Mouse (Mus musculus): ENCODE data around the gene Cartpt. TPM values are rescaled to one million over a fixed set of nuclear protein-coding genes. Genes with fewer than 3 reads are reported as not detected.
A peak's percentile ranks its signal among the peaks of the same experiment; 100 is the strongest.
"Not testable (repeated sequence)": the region's sequence is repeated elsewhere in the genome, so short reads cannot be mapped to it uniquely, and the experiment has no call there.

The Cartpt gene
- polyA plus RNA-seq, 1 experiment from 2014 or later = 0.33 TPM

DNA sequence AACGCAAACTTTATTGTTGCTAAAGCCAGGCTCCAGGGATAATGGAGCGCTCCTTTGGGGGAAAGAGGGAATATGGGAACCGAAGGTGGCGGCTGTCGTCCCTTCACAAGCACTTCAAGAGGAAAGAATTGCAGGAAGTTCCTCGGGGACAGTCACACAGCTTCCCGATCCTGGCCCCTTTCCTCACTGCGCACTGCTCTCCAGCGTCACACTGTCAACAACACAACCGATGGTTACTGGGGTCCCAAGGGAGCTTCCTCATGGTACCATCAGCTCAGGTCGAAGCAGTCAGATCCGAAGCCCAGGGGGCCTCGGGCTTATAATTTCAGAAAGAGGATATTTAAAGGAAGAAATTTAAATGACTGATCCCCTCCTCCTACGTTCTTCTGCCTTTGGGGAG lies 2.1 kb downstream of the Cartpt start:
- 23% methylated on average over 14 of the region's 14 CpGs for WGBS
- Histone ChIP-seq H3K4me3 (no peak overlapping the region), H3K36me3 (no peaks in the 10 kb centered on the region), H3K4me1 (peaks cover 13% of the 10 kb centered on the region), H3K27me3 (ENCODE audit: insufficient read depth, poor library complexity, severe bottlenecking) (peaks cover 52% of the 10 kb centered on the region), H3K9me3 (no peaks in the 10 kb centered on the region), H3K27ac (no peak overlapping the region)
- DNase-seq (ENCODE audit: low spot score) = no peak

DNA sequence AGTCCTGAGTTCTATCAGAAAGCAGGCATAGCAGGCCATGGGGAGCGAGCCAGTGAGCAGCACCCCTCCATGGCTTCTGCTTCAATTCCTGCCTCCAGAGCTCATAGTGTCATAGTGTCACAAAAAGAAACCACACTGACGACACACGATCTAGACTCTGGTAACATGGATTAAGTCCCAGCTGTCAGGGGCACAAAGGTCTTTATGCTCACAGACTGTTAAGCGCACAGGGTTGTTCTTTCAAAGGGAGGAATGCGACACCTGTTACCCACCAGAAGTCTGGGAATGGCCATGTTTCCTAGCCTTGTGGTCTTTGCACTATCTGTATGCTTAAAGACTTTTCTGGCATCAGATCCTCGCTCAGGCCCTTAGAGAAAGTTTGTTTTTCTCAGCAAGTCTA lies 15.3 kb downstream of the Cartpt start:
- no peaks in the 10 kb centered on the region for H3K27me3 ChIP-seq (ENCODE audit: insufficient read depth, poor library complexity, severe bottlenecking)
- no peak overlapping the region for H3K4me3 ChIP-seq
- H3K4me1 ChIP-seq = no peaks in the 10 kb centered on the region
- DNase-seq (ENCODE audit: low spot score) = no peak
- H3K36me3 ChIP-seq = no peaks in the 10 kb centered on the region
- no peaks in the 10 kb centered on the region for H3K9me3 ChIP-seq
- H3K27ac ChIP-seq = no peak overlapping the region
- WGBS = 75% methylated on average over 6 of the region's 6 CpGs

DNA sequence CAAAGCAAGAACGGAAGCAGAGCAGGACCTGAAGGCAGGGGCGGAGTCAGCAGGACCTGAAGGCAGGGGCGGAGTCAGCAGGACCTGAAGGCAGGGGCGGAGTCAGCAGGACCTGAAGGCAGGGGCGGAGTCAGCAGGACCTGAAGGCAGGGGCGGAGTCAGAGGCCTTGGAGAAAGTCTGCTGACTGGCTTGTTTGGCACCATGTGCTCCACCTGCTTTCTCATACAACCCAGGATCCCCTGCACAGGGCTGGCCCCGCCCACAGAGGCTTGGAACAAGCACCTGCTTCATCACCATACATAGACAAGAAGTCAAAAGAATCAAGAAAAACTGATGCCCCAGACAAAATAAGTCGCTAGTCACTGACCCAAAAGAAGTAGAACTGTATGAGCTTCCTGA lies 19.1 kb downstream of the Cartpt start:
- not testable (repeated sequence) for DNase-seq (ENCODE audit: low spot score); H3K27ac ChIP-seq; H3K4me1 ChIP-seq; H3K36me3 ChIP-seq; H3K9me3 ChIP-seq; H3K4me3 ChIP-seq; H3K27me3 ChIP-seq (ENCODE audit: insufficient read depth, poor library complexity, severe bottlenecking)
- WGBS = 52% methylated on average over 8 of the region's 8 CpGs

DNA sequence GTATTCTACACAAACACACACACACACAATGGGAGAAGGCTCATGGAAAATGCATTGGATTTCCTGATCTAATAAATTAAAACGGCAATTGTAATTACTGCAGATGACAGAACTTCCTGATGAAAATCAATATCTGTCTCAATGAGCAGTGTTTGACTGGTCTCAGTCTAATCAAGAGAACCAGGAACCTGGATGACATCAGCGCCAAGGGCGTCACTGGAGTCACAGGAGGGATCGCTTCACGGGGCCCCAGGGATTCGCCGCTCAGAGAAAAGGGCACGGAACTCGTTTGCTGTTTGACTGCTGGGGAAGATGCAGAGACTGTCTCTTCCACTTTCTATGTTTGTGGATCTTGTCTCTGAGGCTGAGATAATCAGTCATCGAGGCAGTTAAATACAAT lies 21.2 kb downstream of the Cartpt start:
- Histone ChIP-seq H3K4me1 (no peaks in the 10 kb centered on the region), H3K36me3 (no peaks in the 10 kb centered on the region), H3K27me3 (ENCODE audit: insufficient read depth, poor library complexity, severe bottlenecking) (no peaks in the 10 kb centered on the region), H3K9me3 (no peaks in the 10 kb centered on the region), H3K27ac (no peak overlapping the region), H3K4me3 (no peak overlapping the region)
- no peak for DNase-seq (ENCODE audit: low spot score)
- 74% methylated on average over 10 of the region's 10 CpGs for WGBS

DNA sequence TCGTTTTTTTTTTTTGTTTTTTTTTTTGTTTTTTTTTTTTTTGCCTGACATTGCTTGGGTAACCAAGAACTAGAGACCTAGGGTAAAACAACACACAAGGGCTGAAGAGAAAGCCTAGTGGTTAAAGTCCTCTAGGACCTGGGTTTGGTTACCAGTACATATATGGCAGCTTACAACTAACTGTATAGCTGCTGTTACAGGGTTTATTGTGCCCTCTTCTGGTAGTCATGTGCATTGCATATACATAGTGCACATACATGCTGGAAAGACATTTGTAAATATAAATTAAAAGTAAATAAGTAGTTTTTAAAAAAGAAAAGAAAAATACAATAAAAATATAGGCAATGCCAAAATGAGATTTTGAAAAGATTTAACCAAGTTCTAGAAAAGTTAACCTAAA lies 28.8 kb downstream of the Cartpt start:
- no peak for DNase-seq (ENCODE audit: low spot score)
- Histone ChIP-seq H3K9me3 (no peaks in the 10 kb centered on the region), H3K4me3 (no peak overlapping the region), H3K36me3 (no peaks in the 10 kb centered on the region), H3K27me3 (ENCODE audit: insufficient read depth, poor library complexity, severe bottlenecking) (no peaks in the 10 kb centered on the region), H3K4me1 (no peaks in the 10 kb centered on the region), H3K27ac (no peak overlapping the region)
- 73% methylated on average over 1 of the region's 1 CpGs for WGBS

DNA sequence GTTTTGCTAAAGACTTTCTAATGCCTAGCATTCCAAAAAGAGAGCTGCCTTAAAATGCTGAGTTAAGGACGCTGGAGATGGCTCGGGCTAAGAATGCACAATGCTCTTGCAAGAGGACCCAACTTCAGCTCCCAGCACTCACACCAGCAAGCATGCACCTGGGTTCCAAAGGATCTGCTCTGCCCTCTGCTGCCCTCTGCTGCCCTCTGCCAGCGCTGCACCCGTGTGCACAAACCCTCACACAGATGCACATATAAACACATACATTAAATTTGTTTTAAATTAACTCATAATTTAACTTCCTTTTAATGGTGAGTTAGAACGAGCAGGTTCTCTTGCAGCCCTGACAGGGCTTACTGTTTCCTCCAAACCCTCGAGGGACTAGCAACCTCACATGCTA lies 32.5 kb downstream of the Cartpt start:
- Histone ChIP-seq H3K36me3 (no peaks in the 10 kb centered on the region), H3K4me1 (no peaks in the 10 kb centered on the region), H3K9me3 (no peaks in the 10 kb centered on the region), H3K27ac (no peak overlapping the region), H3K27me3 (ENCODE audit: insufficient read depth, poor library complexity, severe bottlenecking) (no peaks in the 10 kb centered on the region), H3K4me3 (no peak overlapping the region)
- DNase-seq (ENCODE audit: low spot score) = no peak
- WGBS = 87% methylated on average over 6 of the region's 6 CpGs

DNA sequence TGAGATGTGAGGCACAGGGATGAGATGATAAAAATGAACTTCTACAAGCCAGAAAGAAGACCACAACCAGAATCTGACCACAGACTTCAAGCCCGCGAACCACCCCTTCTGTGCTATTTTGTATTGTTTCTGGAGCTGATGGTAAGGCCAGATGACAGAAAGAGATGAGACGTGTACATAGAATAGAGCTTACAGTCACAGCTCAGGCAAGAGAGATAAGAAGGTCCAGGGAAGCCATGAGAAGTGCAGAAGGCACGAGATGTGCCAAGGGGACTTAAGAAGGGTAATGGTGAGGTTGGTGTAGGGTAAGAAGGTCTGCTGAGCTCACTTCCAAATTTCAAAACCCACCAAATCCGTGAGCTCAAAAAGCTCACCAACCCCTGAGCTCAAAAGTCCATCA lies 36.6 kb downstream of the Cartpt start:
- Histone ChIP-seq H3K9me3 (no peaks in the 10 kb centered on the region), H3K27me3 (ENCODE audit: insufficient read depth, poor library complexity, severe bottlenecking) (no peaks in the 10 kb centered on the region), H3K36me3 (no peaks in the 10 kb centered on the region), H3K4me3 (no peak overlapping the region), H3K27ac (no peak overlapping the region), H3K4me1 (no peaks in the 10 kb centered on the region)
- WGBS = 77% methylated on average over 5 of the region's 5 CpGs
- DNase-seq (ENCODE audit: low spot score) = no peak

DNA sequence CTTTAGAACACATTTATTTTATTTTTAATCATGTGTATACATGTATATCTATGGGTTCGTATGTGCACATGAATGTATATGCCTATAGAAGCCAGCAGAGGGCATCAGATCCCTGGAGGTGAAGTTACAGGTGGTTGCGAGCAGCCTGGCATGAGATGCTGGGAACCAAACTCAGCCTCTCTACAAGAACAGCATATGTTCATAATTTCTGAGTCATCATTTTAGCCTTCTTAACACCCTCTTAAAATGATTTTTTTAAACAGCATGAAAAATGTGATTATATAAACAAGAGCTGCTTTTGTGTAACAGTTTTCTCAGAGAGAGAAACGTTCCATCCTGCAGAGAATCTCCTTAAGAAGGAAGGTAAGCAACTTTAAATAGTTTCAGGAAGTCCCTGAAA lies 40.2 kb downstream of the Cartpt start:
- 87% methylated on average over 3 of the region's 3 CpGs for WGBS
- Histone ChIP-seq H3K4me1 (peaks cover 7% of the 10 kb centered on the region; the same call in 1 of the 2 replicates), H3K27me3 (ENCODE audit: insufficient read depth, poor library complexity, severe bottlenecking) (no peaks in the 10 kb centered on the region), H3K9me3 (no peaks in the 10 kb centered on the region), H3K27ac (no peak overlapping the region), H3K36me3 (no peaks in the 10 kb centered on the region), H3K4me3 (no peak overlapping the region)
- DNase-seq (ENCODE audit: low spot score) = peak; percentile 22

DNA sequence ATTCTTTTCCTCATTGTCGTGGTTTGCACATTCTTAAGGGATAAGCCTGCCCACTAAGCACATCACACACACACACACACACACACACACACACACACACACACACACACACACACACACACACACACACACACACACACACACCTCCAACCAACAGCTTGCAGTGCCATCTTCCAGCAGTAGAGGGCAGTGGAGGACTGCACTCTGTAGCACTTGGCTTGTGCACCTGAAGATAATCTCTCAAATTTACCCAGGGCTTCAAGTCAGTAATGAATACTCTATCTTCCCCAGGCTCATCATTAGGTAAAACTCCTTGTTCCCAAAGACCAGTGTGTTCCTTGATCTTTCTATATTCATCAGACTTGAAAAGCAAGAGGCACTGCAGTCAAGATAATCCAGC lies 41.8 kb downstream of the Cartpt start:
- WGBS = 0% methylated on average over 1 of the region's 1 CpGs
- H3K27ac ChIP-seq = no peak overlapping the region

DNA sequence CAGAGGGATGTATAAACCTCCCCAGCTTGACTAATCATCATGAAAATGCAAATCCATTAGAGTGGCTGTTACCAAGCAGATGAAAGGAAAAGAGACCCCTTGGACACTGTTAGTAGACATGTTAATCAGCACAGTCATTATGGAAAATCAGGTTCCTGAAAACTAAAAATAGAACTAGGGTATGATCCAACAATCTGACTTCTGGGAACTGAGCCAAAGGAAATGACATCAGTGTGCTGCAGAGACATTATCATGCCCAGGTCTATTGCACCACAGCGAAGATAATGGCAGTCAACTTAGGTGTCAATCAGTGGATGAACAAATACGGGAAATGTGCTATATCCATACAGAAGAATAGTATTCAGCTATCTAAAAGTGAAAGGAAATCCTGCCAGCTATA lies 43.0 kb downstream of the Cartpt start:
- Histone ChIP-seq H3K27ac (no peak overlapping the region), H3K36me3 (no peaks in the 10 kb centered on the region), H3K4me1 (peaks cover 7% of the 10 kb centered on the region; the same call in 1 of the 2 replicates), H3K9me3 (no peaks in the 10 kb centered on the region), H3K4me3 (no peak overlapping the region), H3K27me3 (ENCODE audit: insufficient read depth, poor library complexity, severe bottlenecking) (no peaks in the 10 kb centered on the region)
- peak; percentile 51 for DNase-seq (ENCODE audit: low spot score)
- WGBS = 40% methylated on average over 2 of the region's 2 CpGs

More for the DNA sequence above, 41.8 kb downstream of the Cartpt start:
- DNase-seq (ENCODE audit: low spot score) = peak; percentile 74
- Histone ChIP-seq H3K27me3 (ENCODE audit: insufficient read depth, poor library complexity, severe bottlenecking) (no peaks in the 10 kb centered on the region), H3K9me3 (no peaks in the 10 kb centered on the region), H3K4me3 (no peak overlapping the region), H3K36me3 (no peaks in the 10 kb centered on the region), H3K4me1 (peaks cover 7% of the 10 kb centered on the region; the same call in 1 of the 2 replicates)

DNA sequence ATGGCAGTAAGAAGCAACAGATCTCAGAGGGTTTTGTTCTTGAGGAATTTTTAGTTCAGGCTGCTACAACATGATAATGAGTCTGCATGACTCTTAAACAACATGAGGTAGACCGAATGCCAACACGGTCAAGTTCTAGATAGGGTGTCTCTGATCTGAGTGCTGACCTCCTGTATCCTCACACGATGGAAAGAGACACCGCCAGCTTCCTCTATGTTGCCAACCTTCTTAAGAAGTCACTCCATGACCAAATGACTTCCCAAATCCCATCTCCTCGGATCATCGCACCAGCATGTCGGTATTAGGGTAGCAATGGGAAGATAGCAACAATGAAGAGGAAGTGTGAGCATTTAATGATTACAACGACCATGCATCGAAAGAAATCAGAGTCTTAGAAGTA lies 43.6 kb downstream of the Cartpt start:
- 71% methylated on average over 9 of the region's 9 CpGs for WGBS
- Histone ChIP-seq H3K9me3 (no peaks in the 10 kb centered on the region), H3K4me1 (peaks cover 7% of the 10 kb centered on the region; the same call in 1 of the 2 replicates), H3K36me3 (no peaks in the 10 kb centered on the region), H3K27me3 (ENCODE audit: insufficient read depth, poor library complexity, severe bottlenecking) (no peaks in the 10 kb centered on the region), H3K4me3 (no peak overlapping the region), H3K27ac (no peak overlapping the region)
- peak; percentile 64 for DNase-seq (ENCODE audit: low spot score)

DNA sequence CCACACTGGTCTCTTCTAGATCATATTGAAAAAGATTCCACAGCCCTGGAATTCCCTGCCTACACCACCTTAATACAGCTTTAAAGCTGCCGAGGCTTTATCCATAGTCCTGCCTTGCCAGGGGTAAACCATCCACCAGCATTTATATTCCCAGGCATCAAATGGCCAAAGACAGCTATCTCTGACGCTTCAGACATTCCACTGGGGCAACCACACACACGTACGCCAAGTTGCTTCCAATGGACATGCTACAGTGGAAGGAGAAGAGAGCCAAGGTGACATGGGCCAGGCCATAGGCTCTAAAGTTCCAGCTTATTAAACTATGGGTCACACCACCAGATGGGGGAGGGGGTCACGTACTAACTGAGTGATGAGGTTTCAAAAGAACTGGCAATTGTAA lies 45.7 kb downstream of the Cartpt start:
- Histone ChIP-seq H3K9me3 (no peaks in the 10 kb centered on the region), H3K4me3 (no peak overlapping the region), H3K4me1 (peaks cover 15% of the 10 kb centered on the region), H3K27me3 (ENCODE audit: insufficient read depth, poor library complexity, severe bottlenecking) (no peaks in the 10 kb centered on the region), H3K36me3 (no peaks in the 10 kb centered on the region), H3K27ac (no peak overlapping the region)
- DNase-seq (ENCODE audit: low spot score) = peak; percentile 52
- 80% methylated on average over 5 of the region's 5 CpGs for WGBS

DNA sequence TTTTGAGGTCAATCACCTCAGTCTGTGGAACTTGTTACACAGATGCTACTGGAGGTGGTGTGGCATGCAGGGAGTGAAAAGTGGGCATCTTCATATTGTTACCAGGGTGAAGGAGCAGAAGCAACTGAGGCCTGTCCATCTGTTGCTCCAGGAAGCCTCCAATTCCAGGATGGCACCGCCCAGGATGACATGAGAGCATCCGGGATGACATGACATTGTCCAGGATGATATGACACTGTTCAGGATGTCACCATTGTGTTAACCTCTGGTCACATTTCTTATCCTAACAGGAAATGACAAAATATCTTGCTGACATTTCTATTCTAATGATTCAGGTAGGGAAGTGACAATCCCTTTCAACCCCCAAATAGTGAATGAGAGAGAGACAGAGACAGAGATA lies 47.8 kb downstream of the Cartpt start:
- H3K27ac ChIP-seq = no peak overlapping the region
- H3K9me3 ChIP-seq = no peaks in the 10 kb centered on the region
- peaks cover 15% of the 10 kb centered on the region for H3K4me1 ChIP-seq
- no peak overlapping the region for H3K4me3 ChIP-seq
- no peaks in the 10 kb centered on the region for H3K36me3 ChIP-seq
- 81% methylated on average over 2 of the region's 2 CpGs for WGBS
- no peak for DNase-seq (ENCODE audit: low spot score)
- no peaks in the 10 kb centered on the region for H3K27me3 ChIP-seq (ENCODE audit: insufficient read depth, poor library complexity, severe bottlenecking)

DNA sequence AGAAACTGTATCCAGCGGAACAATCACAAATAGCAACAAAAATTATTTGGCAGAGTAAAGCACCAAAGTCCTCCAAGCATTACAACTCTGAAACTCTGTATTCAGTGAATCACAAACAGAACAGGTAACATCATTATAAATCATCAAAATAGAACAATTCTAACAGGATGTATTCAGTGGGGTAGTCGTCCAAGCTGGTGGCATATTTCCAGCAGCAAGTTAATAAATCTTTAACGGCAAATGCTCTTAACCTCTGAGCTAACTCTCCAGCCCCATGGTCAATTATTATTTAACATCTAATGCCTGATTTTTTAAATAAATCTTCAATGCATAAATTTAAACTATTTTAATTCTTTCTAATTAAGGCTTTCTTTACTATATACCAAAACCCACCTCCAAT lies 48.5 kb downstream of the Cartpt start:
- H3K27ac ChIP-seq; H3K36me3 ChIP-seq; H3K9me3 ChIP-seq; DNase-seq (ENCODE audit: low spot score); H3K27me3 ChIP-seq (ENCODE audit: insufficient read depth, poor library complexity, severe bottlenecking); H3K4me3 ChIP-seq: not testable (repeated sequence)
- H3K4me1 ChIP-seq = peaks cover 13% of the 10 kb centered on the region
- WGBS = 80% methylated on average over 3 of the region's 3 CpGs
